Mouse (Mus musculus): ENCODE measurements around the gene Ptrhd1.

GRCm38 (mm10) chr12:4209196-4209595 lies 24.6 kb upstream of the Ptrhd1 start:
- TF ChIP-seq CTCF (IDR thresholded peaks at IDR 0.05; ENCODE audit: insufficient read depth, low read depth, low read length) (no peak), POLR2A (IDR thresholded peaks at IDR 0.05; ENCODE audit: insufficient read depth, low read depth, low read length) (no peak)

All from olfactory bulb, adult 2 months (tissue).